Mouse (Mus musculus) liver, embryonic 14.5 days (tissue): ENCODE data around the gene Crocc. TPM values are rescaled to one million over a fixed set of nuclear protein-coding genes. Genes with fewer than 3 reads are reported as not detected.

Experiments used
- ATAC-seq: fragments of 200-750 bp; cut with Nextera tagmentation; 2 replicates; pipeline ENCODE4 v1.8.0; 2017; ENCODE audit warnings: moderate number of reproducible peaks, mild to moderate bottlenecking, moderate library complexity; ENCODE audit not compliant: insufficient read depth
- DNase-seq, 3 experiments: peaks; one replicate each; pipeline ENCODE4 v3.0.0-alpha.2; 2012 to 2013; ENCODE audit warnings: low read depth in 3 of 3, low spot score in 3 of 3
- H3K27ac ChIP-seq: fragments of 300-500 bp; sonication (generic); 2 replicates; pipeline ENCODE4 v1.5.1; 2014; ENCODE audit warnings: moderate library complexity, mild to moderate bottlenecking, control low read depth, inconsistent platforms
- H3K27me3 ChIP-seq: fragments of 300-500 bp; sonication (generic); 2 replicates; pipeline ENCODE4 v1.6.1; 2014; ENCODE audit warnings: mild to moderate bottlenecking, low read length, moderate library complexity; ENCODE audit not compliant: control insufficient read depth, insufficient read depth
- H3K36me3 ChIP-seq: fragments of 300-500 bp; sonication (generic); replicated peaks from 2 replicates; pipeline ENCODE4 v1.6.1; 2014; ENCODE audit warnings: low read depth; ENCODE audit not compliant: control insufficient read depth, insufficient read depth
- H3K4me1 ChIP-seq, 2 experiments: fragments of 200-500 bp in 1 of 2; fragments of 300-500 bp in 1 of 2; sonication (generic) in 1 of 2; replicated peaks; 2 replicates each; pipeline ENCODE4 v1.6.1; 2012 to 2014; ENCODE audit warnings: antibody characterized with exemption in 1 of 2, inconsistent platforms in 1 of 2, low read length in 1 of 2; ENCODE audit not compliant: control insufficient read depth in 2 of 2, insufficient read depth in 2 of 2
- H3K4me2 ChIP-seq: fragments of 300-500 bp; sonication (generic); 2 replicates; pipeline ENCODE4 v1.6.1; 2014; ENCODE audit warnings: low read depth, mild to moderate bottlenecking, control low read depth, moderate library complexity
- H3K4me3 ChIP-seq, 2 experiments: fragments of 200-500 bp in 1 of 2; fragments of 300-500 bp in 1 of 2; sonication (generic) in 1 of 2; 2 replicates each; pipeline ENCODE4 v1.5.1; 2012 to 2014; ENCODE audit warnings: low read depth in 2 of 2, low read length in 2 of 2, mild to moderate bottlenecking in 2 of 2, control low read depth in 1 of 2, inconsistent platforms in 1 of 2, moderate library complexity in 1 of 2; ENCODE audit not compliant: insufficient read depth in 1 of 2
- H3K9ac ChIP-seq: fragments of 300-500 bp; sonication (generic); replicated peaks from 2 replicates; pipeline ENCODE4 v1.6.1; 2014; ENCODE audit warnings: mild to moderate bottlenecking, control low read depth, moderate library complexity
- H3K9me3 ChIP-seq: fragments of 300-500 bp; sonication (generic); 2 replicates; pipeline ENCODE4 v1.6.1; 2016; ENCODE audit warnings: low read length, mixed read lengths; ENCODE audit not compliant: control insufficient read depth
- CTCF ChIP-seq: IDR thresholded peaks from 2 replicates; pipeline ENCODE4 v1.5.1; 2016; ENCODE audit warnings: antibody characterized with exemption, low read depth, control low read depth
- EP300 ChIP-seq: IDR thresholded peaks from 2 replicates; pipeline ENCODE4 v1.6.1; 2016; ENCODE audit warnings: antibody characterized with exemption, low read depth
- WGBS: fragments of 180-500 bp; shearing (Covaris S2); extraction: QIAGEN DNeasy Blood & Tissue Kit; methylation state at CpG from one replicate; pipeline ENCODE4 v1.1.7; 2014; ENCODE audit not compliant: insufficient replicate concordance; 5-methylcytosine and 5-hydroxymethylcytosine counted together
- polyA plus RNA-seq, 2 experiments: library from polyadenylated mRNA; depleted of rRNA in 1 of 2; stranded (reverse) in 1 of 2; unstranded in 1 of 2; fragments of >200 nt; fragmentation: Nextera tagmentation in 1 of 2; extraction: Ambion mirVana in 1 of 2; gene quantifications; 2 replicates each; pipeline versions ENCODE4 v1.2.1 to v1.2.3; 2012 to 2014

The Crocc gene
- polyA plus RNA-seq, 2 experiments = 0.53 to 1.7 TPM

GRCm38 (mm10) chr4:141033606-141034549, 26.5 kb downstream of the Crocc start:
- H3K27ac ChIP-seq = no peak overlapping the region
- no peaks in the 10 kb centered on the region for H3K4me1 ChIP-seq
- no peak for DNase-seq
- H3K4me3 ChIP-seq = no peak overlapping the region
- H3K4me2 ChIP-seq = no peak overlapping the region
- no peaks in the 10 kb centered on the region for H3K27me3 ChIP-seq
- 76% methylated on average over 27 of the region's 27 CpGs for WGBS
- ATAC-seq = no peak
- no peaks in the 10 kb centered on the region for H3K9me3 ChIP-seq
- no peak overlapping the region for H3K9ac ChIP-seq
- no peak for TF ChIP-seq EP300
- TF ChIP-seq CTCF = peak; percentile 33
- H3K36me3 ChIP-seq = no peaks in the 10 kb centered on the region

- no peak overlapping the region for H3K4me3 ChIP-seq
- H3K36me3 ChIP-seq = no peaks in the 10 kb centered on the region
- H3K27ac ChIP-seq = no peak overlapping the region
- ATAC-seq = peak; percentile 41; the same call in 1 of the 2 replicates
- DNase-seq = peak; percentile 37 to 40 (median 40)
- H3K9me3 ChIP-seq = no peaks in the 10 kb centered on the region
- no peaks in the 10 kb centered on the region for H3K27me3 ChIP-seq
- TF ChIP-seq EP300 (no peak), CTCF (peak; percentile 97)
- WGBS = 6% methylated on average over 6 of the region's 6 CpGs
- H3K4me2 ChIP-seq = no peak overlapping the region
- no peak overlapping the region for H3K9ac ChIP-seq
- no peaks in the 10 kb centered on the region for H3K4me1 ChIP-seq
Measured at GRCm38 (mm10) chr4:141031733-141032132, 28.6 kb downstream of the Crocc start.

- no peak for TF ChIP-seq CTCF
- no peak for TF ChIP-seq EP300
- ATAC-seq (no peak), DNase-seq (no peak)
- WGBS = 79% methylated on average over 17 of the region's 18 CpGs
- no peaks in the 10 kb centered on the region for H3K27me3 ChIP-seq
- H3K4me3 ChIP-seq = no peak overlapping the region
- no peak overlapping the region for H3K27ac ChIP-seq
- no peaks in the 10 kb centered on the region for H3K9me3 ChIP-seq
- H3K4me2 ChIP-seq = no peak overlapping the region
- no peak overlapping the region for H3K9ac ChIP-seq
- H3K4me1 ChIP-seq = no peaks in the 10 kb centered on the region
- no peaks in the 10 kb centered on the region for H3K36me3 ChIP-seq
Measured at GRCm38 (mm10) chr4:141030541-141031206, 29.7 kb downstream of the Crocc start.

GRCm38 (mm10) chr4:141024992-141025391, 35.4 kb downstream of the Crocc start:
- Histone ChIP-seq H3K4me1 (no peaks in the 10 kb centered on the region), H3K4me3 (no peak overlapping the region)

GRCm38 (mm10) chr4:141024052-141024451, 36.3 kb downstream of the Crocc start:
- TF ChIP-seq EP300 (no peak), CTCF (no peak)
- no peak for ATAC-seq
- no peaks in the 10 kb centered on the region for H3K27me3 ChIP-seq
- H3K36me3 ChIP-seq = no peaks in the 10 kb centered on the region
- WGBS = 55% methylated on average over 9 of the region's 9 CpGs
- no peaks in the 10 kb centered on the region for H3K9me3 ChIP-seq
- no peaks in the 10 kb centered on the region for H3K4me1 ChIP-seq
- no peak overlapping the region for H3K4me3 ChIP-seq
- no peak overlapping the region for H3K4me2 ChIP-seq
- H3K27ac ChIP-seq = no peak overlapping the region
- no peak overlapping the region for H3K9ac ChIP-seq
- no peak for DNase-seq

More at GRCm38 (mm10) chr4:141024992-141025391, 35.4 kb downstream of the Crocc start:
- DNase-seq (no peak), ATAC-seq (no peak)
- H3K27me3 ChIP-seq = no peaks in the 10 kb centered on the region
- no peaks in the 10 kb centered on the region for H3K36me3 ChIP-seq
- H3K4me2 ChIP-seq = no peak overlapping the region
- WGBS = 83% methylated on average over 27 of the region's 27 CpGs
- H3K9me3 ChIP-seq = no peaks in the 10 kb centered on the region
- H3K27ac ChIP-seq = no peak overlapping the region
- TF ChIP-seq CTCF = no peak
- no peak for TF ChIP-seq EP300
- H3K9ac ChIP-seq = no peak overlapping the region
